8 mouse cellular contexts compared by ENCODE assay signal in the genomic region with DNA sequence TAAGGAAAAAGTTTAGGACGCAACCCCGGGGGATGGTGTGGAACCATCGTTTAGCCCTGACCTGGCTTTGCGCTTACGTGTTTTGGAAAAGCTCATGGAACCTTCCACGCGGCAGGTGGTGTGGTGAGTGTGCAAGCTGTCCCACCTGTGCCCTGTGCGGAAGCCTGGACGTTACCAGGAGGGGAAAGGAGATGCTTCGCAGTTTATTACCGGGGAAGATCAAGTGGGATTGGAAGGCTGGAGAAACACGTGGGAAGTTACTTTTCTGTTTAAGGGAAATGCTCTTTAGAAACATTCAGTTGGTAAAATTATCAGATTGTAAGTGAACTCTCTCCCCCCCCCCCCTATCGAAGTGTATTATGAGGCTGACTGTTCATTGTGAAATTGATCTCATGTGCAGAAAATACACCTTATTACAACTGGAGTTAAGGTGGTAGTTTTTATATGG. TPM values are rescaled to one million over a fixed set of nuclear protein-coding genes. Genes with fewer than 3 reads are reported as not detected.
DNase-seq lines count a peak whose midpoint lies in the region; ATAC-seq and TF ChIP-seq lines count a peak whose summit lies in the region.

No protein-coding gene starts in this region.

- H3K4me3 ChIP-seq in spleen, adult 2 months (ENCODE audit: extremely low read depth, insufficient read depth, insufficient read length): peak overlapping the region; percentile 99
- H3K4me3 ChIP-seq in heart, embryonic 13.5 days: peak overlapping the region; percentile 89
- peak overlapping the region; percentile 89 for H3K4me3 ChIP-seq in liver, embryonic 12.5 days
- peak overlapping the region; percentile 78 for H3K4me3 ChIP-seq in neural tube, embryonic 14.5 days (ENCODE audit: low read depth, low read length)

- peak overlapping the region; percentile 97 for H3K9ac ChIP-seq in heart, embryonic 13.5 days
- H3K9ac ChIP-seq in liver, embryonic 12.5 days: peak overlapping the region; percentile 91
- peak overlapping the region; percentile 87 for H3K9ac ChIP-seq in neural tube, embryonic 14.5 days (replicated peaks; ENCODE audit: low read depth, low read length)

- 1% methylated on average over 13 of the region's 13 CpGs for WGBS in spleen, adult 2 months
- whole genome bisulfite sequencing in heart, embryonic 13.5 days: 2% methylated on average over 13 of the region's 13 CpGs
- WGBS in liver, embryonic 12.5 days (ENCODE audit: insufficient replicate concordance): under 1% methylated on average over 13 of the region's 13 CpGs
- 6% methylated on average over 13 of the region's 13 CpGs for WGBS in neural tube, embryonic 14.5 days

- H3K27ac ChIP-seq in spleen, adult 2 months (ENCODE audit: insufficient read depth, low read length): 0 out of 2 replicates have a peak overlapping the region, but pooled peaks have one; percentile 67
- H3K27ac ChIP-seq in heart, embryonic 13.5 days (replicated peaks): 0 out of 2 replicates have a peak overlapping the region, but pooled peaks have one; percentile 79
- peak overlapping the region; percentile 80 for H3K27ac ChIP-seq in liver, embryonic 12.5 days
- H3K27ac ChIP-seq in neural tube, embryonic 14.5 days (ENCODE audit: low read depth, low read length): peak overlapping the region; percentile 81; the same call in 1 of the 2 replicates

- H3K4me1 ChIP-seq in spleen, adult 2 months (ENCODE audit: control insufficient read depth, insufficient read depth, insufficient read length): peaks cover 9% of the 10 kb centered on the region
- peaks cover 29% of the 10 kb centered on the region for H3K4me1 ChIP-seq in heart, embryonic 13.5 days
- peaks cover 45% of the 10 kb centered on the region for H3K4me1 ChIP-seq in liver, embryonic 12.5 days
- peaks cover 16% of the 10 kb centered on the region for H3K4me1 ChIP-seq in neural tube, embryonic 14.5 days (ENCODE audit: control insufficient read depth, insufficient read depth, low read length)

- no peaks in the 10 kb centered on the region; the same call in 1 of the 2 replicates for H3K36me3 ChIP-seq in spleen, adult 2 months (ENCODE audit: control insufficient read depth, insufficient read depth, low read length)
- H3K36me3 ChIP-seq in heart, embryonic 13.5 days: no peaks in the 10 kb centered on the region
- no peaks in the 10 kb centered on the region for H3K36me3 ChIP-seq in liver, embryonic 12.5 days
- no peaks in the 10 kb centered on the region for H3K36me3 ChIP-seq in neural tube, embryonic 14.5 days (ENCODE audit: control insufficient read depth, insufficient read depth, low read length)

- H3K9me3 ChIP-seq in heart, embryonic 13.5 days: no peaks in the 10 kb centered on the region
- H3K9me3 ChIP-seq in liver, embryonic 12.5 days (replicated peaks): no peaks in the 10 kb centered on the region
- H3K9me3 ChIP-seq in neural tube, embryonic 14.5 days (ENCODE audit: control insufficient read depth, low read length): no peaks in the 10 kb centered on the region

- H3K4me2 ChIP-seq in heart, embryonic 13.5 days: peak overlapping the region; percentile 93
- peak overlapping the region; percentile 99 for H3K4me2 ChIP-seq in liver, embryonic 12.5 days
- peak overlapping the region; percentile 62 for H3K4me2 ChIP-seq in neural tube, embryonic 14.5 days (ENCODE audit: low read depth, low read length)

- no peak for ATAC-seq in heart, embryonic 13.5 days (ENCODE audit: extremely low read depth, insufficient number of reproducible peaks, low FRiP score, low TSS enrichment)
- ATAC-seq in liver, embryonic 12.5 days: peak; percentile 47
- peak; percentile 13; the same call in 1 of the 2 replicates for ATAC-seq in neural tube, embryonic 14.5 days (ENCODE audit: low read depth)

- DNase-seq in adrenal gland, postnatal 25 days: peak; percentile 16
- no peak for DNase-seq in adrenal gland, postnatal 10 days
- no peak for DNase-seq in spleen, adult 2 months (ENCODE audit: low read depth in 1 of 2, low spot score in 2 of 2)
- DNase-seq in spleen, adult 12 weeks (ENCODE audit: low spot score): no peak
- no peak for DNase-seq in Muller cell, postnatal 12 days (ENCODE audit: inconsistent ontology term)

- TF ChIP-seq POLR2A in spleen, adult 2 months (IDR thresholded peaks at IDR 0.05; ENCODE audit: low read depth, low read length): no peak

- no peak for TF ChIP-seq CTCF in spleen, adult 2 months (IDR thresholded peaks at IDR 0.05; ENCODE audit: extremely low read depth, insufficient read depth, insufficient read length, insufficient replicate concordance)

- peaks cover 2% of the 10 kb centered on the region for H3K27me3 ChIP-seq in spleen, adult 2 months (ENCODE audit: control insufficient read depth, insufficient read depth, low read length)
- peaks cover 6% of the 10 kb centered on the region; the same call in 1 of the 2 replicates for H3K27me3 ChIP-seq in heart, embryonic 13.5 days (replicated peaks)
- H3K27me3 ChIP-seq in liver, embryonic 12.5 days (replicated peaks): peaks cover 6% of the 10 kb centered on the region
- H3K27me3 ChIP-seq in neural tube, embryonic 14.5 days (ENCODE audit: control insufficient read depth, insufficient read depth, low read length): no peaks in the 10 kb centered on the region

RNA-seq across cellular contexts. Expression of a gene that starts 1.6 kb away (rescaled TPM):
- total RNA-seq in adrenal gland, postnatal 25 days (2021): 54.8 and 57.1 TPM in 2 replicates
- 10 to 100 TPM; 39.2 to 39.6 TPM for total RNA-seq in adrenal gland, postnatal 10 days (2021)
- polyA plus RNA-seq in spleen, adult 2 months (2012; rRNA removed): 8.3 and 10.8 TPM in 2 replicates
- 26.2 and 27.7 TPM in 2 replicates for polyA plus RNA-seq in heart, embryonic 13.5 days (2015; fragmentation: Nextera tagmentation; extraction: Ambion mirVana)
- 24.9 and 26.9 TPM in 2 replicates for polyA plus RNA-seq in liver, embryonic 12.5 days (2016; fragmentation: Nextera tagmentation; extraction: Ambion mirVana)
- 57.1 and 57.7 TPM in 2 replicates for polyA plus RNA-seq in neural tube, embryonic 14.5 days (2014; fragmentation: Nextera tagmentation; extraction: Ambion mirVana)

RNA-seq across cellular contexts. Expression of a gene that starts 58.4 kb away (rescaled TPM):
- total RNA-seq in adrenal gland, postnatal 25 days (2021): 39.4 and 40.0 TPM in 2 replicates
- 10 to 100 TPM; 29.6 to 32.2 TPM for total RNA-seq in adrenal gland, postnatal 10 days (2021)
- 8.9 and 9.5 TPM in 2 replicates for polyA plus RNA-seq in spleen, adult 2 months (2012; rRNA removed)
- 54.4 and 61.1 TPM in 2 replicates for polyA plus RNA-seq in heart, embryonic 13.5 days (2015; fragmentation: Nextera tagmentation; extraction: Ambion mirVana)
- polyA plus RNA-seq in liver, embryonic 12.5 days (2016; fragmentation: Nextera tagmentation; extraction: Ambion mirVana): 33.0 and 36.3 TPM in 2 replicates
- polyA plus RNA-seq in neural tube, embryonic 14.5 days (2014; fragmentation: Nextera tagmentation; extraction: Ambion mirVana): 85.6 and 88.4 TPM in 2 replicates
